Comparison of ENCODE assay signal across 14 mouse cellular contexts in genomic region chr2:32065371-32065791, GRCm38 (mm10). TPM values are rescaled to one million over a fixed set of nuclear protein-coding genes. Genes with fewer than 3 reads are reported as not detected.
DNase-seq lines count a peak whose midpoint lies in the region; ATAC-seq lines count a peak whose summit lies in the region.
"Had no signal": no experiment of that assay in that cellular context is flagged by ENCODE, and none has a peak within 500 bp of the region (broad histone marks: within the 10 kb centered on the region; RNA-seq: fewer than 3 reads in every experiment).

No protein-coding gene starts in this region.

- peak overlapping the region; percentile 88 for H3K27ac ChIP-seq in heart, embryonic 10.5 days
- no peak overlapping the region for H3K27ac ChIP-seq in limb, embryonic 13.5 days
- no peak overlapping the region for H3K27ac ChIP-seq in limb, embryonic 10.5 days
- H3K27ac ChIP-seq: forebrain, embryonic 13.5 days; stomach, embryonic 15.5 days had no signal

- H3K27me3 ChIP-seq in heart, embryonic 10.5 days (ENCODE audit: insufficient read depth, poor library complexity, severe bottlenecking) = no peaks in the 10 kb centered on the region
- H3K27me3 ChIP-seq in limb, embryonic 13.5 days = peaks cover 7% of the 10 kb centered on the region; the same call in 1 of the 2 replicates
- H3K27me3 ChIP-seq in limb, embryonic 10.5 days (ENCODE audit: low read depth, poor library complexity, severe bottlenecking) = peaks cover 13% of the 10 kb centered on the region
- H3K27me3 ChIP-seq: megakaryocyte, embryonic 14.5 days; stomach, embryonic 15.5 days had no signal

- H3K36me3 ChIP-seq in heart, embryonic 10.5 days = peaks cover 49% of the 10 kb centered on the region
- no peaks in the 10 kb centered on the region for H3K36me3 ChIP-seq in limb, embryonic 13.5 days
- no peaks in the 10 kb centered on the region for H3K36me3 ChIP-seq in limb, embryonic 10.5 days
- H3K36me3 ChIP-seq: hindbrain, embryonic 12.5 days; stomach, embryonic 15.5 days had no signal

- H3K4me1 ChIP-seq in heart, embryonic 10.5 days = peaks cover 95% of the 10 kb centered on the region
- peaks cover 14% of the 10 kb centered on the region for H3K4me1 ChIP-seq in limb, embryonic 13.5 days
- peaks cover 22% of the 10 kb centered on the region for H3K4me1 ChIP-seq in limb, embryonic 10.5 days
- H3K4me1 ChIP-seq: forebrain, embryonic 13.5 days had no signal

- H3K9me3 ChIP-seq in heart, embryonic 10.5 days = no peaks in the 10 kb centered on the region
- H3K9me3 ChIP-seq in limb, embryonic 13.5 days = no peaks in the 10 kb centered on the region
- H3K9me3 ChIP-seq in limb, embryonic 10.5 days (replicated peaks) = no peaks in the 10 kb centered on the region
- H3K9me3 ChIP-seq: forebrain, embryonic 13.5 days; hindbrain, embryonic 12.5 days; megakaryocyte, embryonic 14.5 days; stomach, embryonic 15.5 days had no signal

- 58% methylated on average over 5 of the region's 5 CpGs for WGBS in heart, embryonic 10.5 days
- WGBS in limb, embryonic 13.5 days = 80% methylated on average over 5 of the region's 5 CpGs
- WGBS in limb, embryonic 10.5 days = 84% methylated on average over 5 of the region's 5 CpGs

- peak overlapping the region; percentile 0; the same call in 1 of the 2 replicates for H3K9ac ChIP-seq in limb, embryonic 13.5 days
- H3K9ac ChIP-seq: forebrain, embryonic 13.5 days; hindbrain, embryonic 12.5 days; stomach, embryonic 15.5 days had no signal

- DNase-seq in heart, embryonic 10.5 days (ENCODE audit: low spot score) = no peak
- DNase-seq in heart, adult 9 months (ENCODE audit: low spot score in 2 of 2) = no peak
- no peak for DNase-seq in limb, embryonic 10.5 days (ENCODE audit: low spot score)
- DNase-seq in induced T-regulatory cell, adult 2 months (ENCODE audit: low read depth) = peak; percentile 91
- peak; percentile 87 for DNase-seq in thymus, postnatal 0 days (ENCODE audit: low spot score)
- no peak for DNase-seq in MN1 (ENCODE audit: low spot score)
- DNase-seq in right cerebral cortex, adult 18-20 months = no peak
- DNase-seq: cerebellum, adult 11 months; right cerebral cortex, postnatal 14 days had no signal

- no peak overlapping the region; the same call in 1 of the 2 replicates for H3K4me3 ChIP-seq in heart, embryonic 10.5 days
- H3K4me3 ChIP-seq in limb, embryonic 13.5 days = no peak overlapping the region
- H3K4me3 ChIP-seq in limb, embryonic 10.5 days = no peak overlapping the region
- H3K4me3 ChIP-seq: forebrain, embryonic 13.5 days; hindbrain, embryonic 12.5 days; stomach, embryonic 15.5 days had no signal

- H3K4me2 ChIP-seq in limb, embryonic 13.5 days (replicated peaks) = no peak overlapping the region
- H3K4me2 ChIP-seq: forebrain, embryonic 13.5 days; hindbrain, embryonic 12.5 days; stomach, embryonic 15.5 days had no signal

- ATAC-seq in limb, embryonic 13.5 days (ENCODE audit: low FRiP score, low read depth) = no peak
- ATAC-seq: forebrain, embryonic 13.5 days had no signal

RNA-seq across cellular contexts. Expression of gene Fam78a, which starts 19.3 kb away (rescaled TPM):
- polyA plus RNA-seq in heart, embryonic 10.5 days (2016; fragmentation: Nextera tagmentation; extraction: Ambion mirVana) = 37.7 and 60.1 TPM in 2 replicates
- 4.5 and 5.4 TPM in 2 replicates for polyA plus RNA-seq in limb, embryonic 13.5 days (2015; fragmentation: Nextera tagmentation; extraction: Ambion mirVana)
- polyA plus RNA-seq in limb, embryonic 10.5 days (2016; fragmentation: Nextera tagmentation; extraction: Ambion mirVana) = 2.0 TPM in 2 replicates
- 57.5 and 68.6 TPM in 2 replicates for polyA plus RNA-seq in thymus, postnatal 0 days (2015; fragmentation: Nextera tagmentation; extraction: Ambion mirVana)

RNA-seq across cellular contexts. Expression of gene Plpp7, which starts 29.9 kb away (rescaled TPM):
- 10.9 and 12.9 TPM in 2 replicates for polyA plus RNA-seq in heart, embryonic 10.5 days (2016; fragmentation: Nextera tagmentation; extraction: Ambion mirVana)
- polyA plus RNA-seq in limb, embryonic 13.5 days (2015; fragmentation: Nextera tagmentation; extraction: Ambion mirVana) = 7.3 and 8.3 TPM in 2 replicates
- polyA plus RNA-seq in limb, embryonic 10.5 days (2016; fragmentation: Nextera tagmentation; extraction: Ambion mirVana) = 2.8 and 3.8 TPM in 2 replicates
- 0.91 and 1.0 TPM in 2 replicates for polyA plus RNA-seq in thymus, postnatal 0 days (2015; fragmentation: Nextera tagmentation; extraction: Ambion mirVana)

Comparison
In these comparisons a context has a peak if more than half of its experiments do, and no peak if none do; other contexts are left out.
1. DNase-seq: peak in induced T-regulatory cell, adult 2 months (single experiment) and thymus, postnatal 0 days (single experiment); none in heart, embryonic 10.5 days (single experiment), heart, adult 9 months (0 of 2), limb, embryonic 10.5 days (single experiment), MN1 (single experiment) and right cerebral cortex, adult 18-20 months (single experiment).